Mouse (Mus musculus): ENCODE measurements around the gene Sec16a. TPM values are rescaled to one million over a fixed set of nuclear protein-coding genes. Genes with fewer than 3 reads are reported as not detected.
A peak's percentile ranks its signal among the peaks of the same experiment; 100 is the strongest.

Sec16a gene
- polyA plus RNA-seq, 1 experiment from 2014 or later, result 37.7 TPM

DNA sequence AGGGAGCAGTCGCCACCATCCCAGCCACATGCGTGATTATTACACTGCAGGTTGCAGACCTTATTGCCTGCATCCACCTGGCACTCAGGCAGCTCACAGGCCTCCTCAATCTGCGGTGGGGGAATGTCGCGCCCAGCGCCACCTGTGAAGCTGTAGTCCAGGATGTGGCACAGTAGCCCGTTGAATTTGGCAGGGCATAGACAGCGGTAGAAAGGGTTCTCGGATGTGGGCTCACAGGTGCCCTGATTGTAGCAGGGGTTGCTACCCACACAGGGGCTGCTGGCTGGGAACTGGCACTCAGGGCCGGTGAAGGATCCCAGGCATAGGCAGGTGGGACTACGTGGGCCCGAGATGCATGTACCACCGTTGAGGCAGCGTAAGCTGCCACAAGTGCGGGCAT is 23.4 kb upstream of the Sec16a start:
- 94% methylated on average over 15 of the region's 15 CpGs for WGBS

DNA sequence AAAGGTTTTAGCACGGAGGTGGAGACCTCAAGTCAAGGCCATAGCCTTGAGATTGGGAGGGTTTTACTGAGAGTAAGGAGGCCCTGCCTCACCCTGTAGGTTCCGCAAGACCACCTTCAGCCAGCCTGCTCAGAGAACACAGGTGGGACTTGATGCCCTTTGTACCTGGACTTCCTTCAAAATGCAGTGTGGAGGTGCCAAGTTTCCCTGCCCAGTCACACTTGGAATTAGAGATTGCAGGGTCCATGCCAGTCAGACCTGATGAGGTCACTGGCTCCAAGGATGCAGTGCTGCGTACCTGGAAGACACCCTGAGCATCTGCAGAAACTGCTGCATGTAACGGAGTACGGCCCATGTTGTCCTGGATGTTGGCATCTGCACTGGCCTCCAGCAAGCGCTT is 18.4 kb upstream of the Sec16a start:
- 94% methylated on average over 6 of the region's 6 CpGs for WGBS
- no peak overlapping the region for H3K4me3 ChIP-seq (ENCODE audit: low read depth, low read length)
- peaks cover 90% of the 10 kb centered on the region for H3K36me3 ChIP-seq (ENCODE audit: control insufficient read depth, insufficient read depth, low read length)
- H3K9ac ChIP-seq (replicated peaks; ENCODE audit: low read depth, low read length), result no peak overlapping the region
- H3K27me3 ChIP-seq (ENCODE audit: control insufficient read depth, insufficient read depth, low read length), result no peaks in the 10 kb centered on the region
- H3K4me2 ChIP-seq (replicated peaks; ENCODE audit: low read depth, low read length), result no peak overlapping the region
- H3K27ac ChIP-seq (ENCODE audit: low read length), result no peak overlapping the region
- H3K4me1 ChIP-seq (ENCODE audit: control insufficient read depth, insufficient read depth, low read length), result peaks cover 15% of the 10 kb centered on the region
- H3K9me3 ChIP-seq (ENCODE audit: control insufficient read depth, low read depth, low read length), result no peaks in the 10 kb centered on the region
- ATAC-seq (ENCODE audit: insufficient number of reproducible peaks, insufficient read depth, low FRiP score, low read depth), result no peak

More for the DNA sequence above, 23.4 kb upstream of the Sec16a start:
- no peak overlapping the region for H3K9ac ChIP-seq (replicated peaks; ENCODE audit: low read depth, low read length)
- H3K27ac ChIP-seq (ENCODE audit: low read length), result no peak overlapping the region
- peaks cover 94% of the 10 kb centered on the region for H3K36me3 ChIP-seq (ENCODE audit: control insufficient read depth, insufficient read depth, low read length)
- H3K4me2 ChIP-seq (replicated peaks; ENCODE audit: low read depth, low read length), result no peak overlapping the region
- ATAC-seq (ENCODE audit: insufficient number of reproducible peaks, insufficient read depth, low FRiP score, low read depth), result no peak
- H3K4me3 ChIP-seq (ENCODE audit: low read depth, low read length), result no peak overlapping the region
- H3K27me3 ChIP-seq (ENCODE audit: control insufficient read depth, insufficient read depth, low read length), result no peaks in the 10 kb centered on the region
- H3K4me1 ChIP-seq (ENCODE audit: control insufficient read depth, insufficient read depth, low read length), result no peaks in the 10 kb centered on the region
- H3K9me3 ChIP-seq (ENCODE audit: control insufficient read depth, low read depth, low read length), result no peaks in the 10 kb centered on the region

DNA sequence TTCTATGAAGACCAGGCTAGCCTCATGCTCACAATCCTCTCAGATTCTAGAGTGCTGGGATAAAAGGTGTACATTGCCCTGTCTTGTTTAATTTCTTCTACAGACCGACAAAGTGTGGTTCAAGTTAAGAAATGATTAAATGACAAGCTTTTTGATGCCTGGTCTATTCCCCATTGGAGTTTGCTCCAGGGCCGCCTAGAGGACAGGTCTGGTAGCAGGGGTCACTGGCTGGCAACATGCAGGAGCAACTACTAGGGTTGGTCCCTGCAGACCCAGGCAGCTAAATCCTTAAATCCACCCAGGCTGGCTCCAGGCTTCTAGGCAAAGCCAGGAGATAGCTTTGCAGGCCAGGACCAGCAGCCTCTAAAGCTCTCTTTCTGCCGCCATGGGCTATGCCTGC is 18.0 kb upstream of the Sec16a start:
- no peaks in the 10 kb centered on the region for H3K9me3 ChIP-seq (ENCODE audit: control insufficient read depth, low read depth, low read length)
- H3K4me1 ChIP-seq (ENCODE audit: control insufficient read depth, insufficient read depth, low read length), result peaks cover 20% of the 10 kb centered on the region
- H3K9ac ChIP-seq (replicated peaks; ENCODE audit: low read depth, low read length), result no peak overlapping the region
- H3K4me2 ChIP-seq (replicated peaks; ENCODE audit: low read depth, low read length), result no peak overlapping the region
- ATAC-seq (ENCODE audit: insufficient number of reproducible peaks, insufficient read depth, low FRiP score, low read depth), result no peak
- 83% methylated on average over 3 of the region's 3 CpGs for WGBS
- H3K27me3 ChIP-seq (ENCODE audit: control insufficient read depth, insufficient read depth, low read length), result no peaks in the 10 kb centered on the region
- no peak overlapping the region for H3K27ac ChIP-seq (ENCODE audit: low read length)
- no peak overlapping the region for H3K4me3 ChIP-seq (ENCODE audit: low read depth, low read length)
- peaks cover 86% of the 10 kb centered on the region for H3K36me3 ChIP-seq (ENCODE audit: control insufficient read depth, insufficient read depth, low read length)

DNA sequence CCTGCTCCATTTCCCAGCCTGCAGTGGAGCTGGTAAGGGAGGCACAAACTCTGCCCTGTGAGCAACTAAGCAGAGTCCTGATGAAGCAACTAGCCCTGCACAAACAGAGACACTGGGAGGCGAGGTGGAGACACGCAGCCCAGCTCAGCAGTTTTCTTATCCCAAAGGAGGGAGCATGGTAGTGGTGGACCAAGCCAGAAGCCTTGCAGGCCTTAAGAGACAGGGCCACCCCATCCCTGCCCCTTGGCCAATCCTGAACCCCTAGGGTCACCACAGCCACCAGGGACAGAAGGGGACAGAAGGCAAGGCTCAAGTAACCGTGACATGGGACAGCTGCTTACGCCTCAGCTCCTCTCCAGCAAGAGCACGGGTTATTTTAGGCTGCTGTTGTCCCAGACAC is 16.7 kb upstream of the Sec16a start:
- Histone ChIP-seq H3K27me3 (ENCODE audit: control insufficient read depth, insufficient read depth, low read length) (no peaks in the 10 kb centered on the region), H3K4me1 (ENCODE audit: control insufficient read depth, insufficient read depth, low read length) (peaks cover 20% of the 10 kb centered on the region), H3K36me3 (ENCODE audit: control insufficient read depth, insufficient read depth, low read length) (peaks cover 73% of the 10 kb centered on the region), H3K4me3 (ENCODE audit: low read depth, low read length) (no peak overlapping the region), H3K9me3 (ENCODE audit: control insufficient read depth, low read depth, low read length) (no peaks in the 10 kb centered on the region), H3K4me2 (replicated peaks; ENCODE audit: low read depth, low read length) (no peak overlapping the region), H3K27ac (ENCODE audit: low read length) (no peak overlapping the region), H3K9ac (replicated peaks; ENCODE audit: low read depth, low read length) (no peak overlapping the region)
- 80% methylated on average over 5 of the region's 5 CpGs for WGBS
- no peak for ATAC-seq (ENCODE audit: insufficient number of reproducible peaks, insufficient read depth, low FRiP score, low read depth)

GRCm38 (mm10) chr2:26460837-26461236 is 15.8 kb upstream of the Sec16a start:
- Histone ChIP-seq H3K9ac (replicated peaks; ENCODE audit: low read depth, low read length) (no peak overlapping the region), H3K27ac (ENCODE audit: low read length) (no peak overlapping the region), H3K4me2 (replicated peaks; ENCODE audit: low read depth, low read length) (no peak overlapping the region), H3K27me3 (ENCODE audit: control insufficient read depth, insufficient read depth, low read length) (no peaks in the 10 kb centered on the region), H3K4me1 (ENCODE audit: control insufficient read depth, insufficient read depth, low read length) (peaks cover 20% of the 10 kb centered on the region), H3K9me3 (ENCODE audit: control insufficient read depth, low read depth, low read length) (no peaks in the 10 kb centered on the region), H3K36me3 (ENCODE audit: control insufficient read depth, insufficient read depth, low read length) (peaks cover 65% of the 10 kb centered on the region), H3K4me3 (ENCODE audit: low read depth, low read length) (no peak overlapping the region)
- WGBS, result 83% methylated on average over 13 of the region's 13 CpGs
- no peak for ATAC-seq (ENCODE audit: insufficient number of reproducible peaks, insufficient read depth, low FRiP score, low read depth)

DNA sequence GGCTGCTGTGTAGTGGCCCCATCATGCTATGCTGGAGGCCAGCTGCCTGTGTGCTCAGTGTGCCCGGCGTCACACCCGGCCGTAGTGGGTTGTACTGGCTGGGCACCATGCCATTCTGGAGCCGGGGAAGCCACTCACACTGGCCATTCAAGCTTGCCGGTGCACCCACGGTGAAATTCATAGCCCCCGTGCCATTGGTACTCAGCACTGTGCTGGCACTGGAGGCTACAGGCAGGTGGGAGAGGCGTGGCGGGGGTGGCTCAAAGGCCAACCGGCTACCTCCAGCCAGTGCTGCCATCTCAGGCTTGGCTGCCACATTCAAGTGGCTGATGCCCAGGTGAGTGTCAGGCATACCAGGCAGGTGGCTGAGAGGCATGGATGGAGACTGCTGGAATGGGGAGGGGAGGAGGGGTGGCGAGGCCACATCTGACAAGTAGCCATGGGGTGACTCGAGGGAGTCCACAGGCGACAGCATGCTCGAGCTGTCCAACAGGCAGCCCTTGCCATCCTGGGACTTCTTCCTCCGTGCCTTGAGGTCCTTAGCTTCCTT is 15.2 kb upstream of the Sec16a start:
- H3K9me3 ChIP-seq (ENCODE audit: control insufficient read depth, low read depth, low read length), result no peaks in the 10 kb centered on the region
- H3K36me3 ChIP-seq (ENCODE audit: control insufficient read depth, insufficient read depth, low read length), result peaks cover 60% of the 10 kb centered on the region
- H3K27me3 ChIP-seq (ENCODE audit: control insufficient read depth, insufficient read depth, low read length), result no peaks in the 10 kb centered on the region
- 83% methylated on average over 15 of the region's 16 CpGs for WGBS
- H3K9ac ChIP-seq (replicated peaks; ENCODE audit: low read depth, low read length), result no peak overlapping the region
- no peak overlapping the region for H3K4me2 ChIP-seq (replicated peaks; ENCODE audit: low read depth, low read length)
- ATAC-seq (ENCODE audit: insufficient number of reproducible peaks, insufficient read depth, low FRiP score, low read depth), result no peak
- no peak overlapping the region for H3K27ac ChIP-seq (ENCODE audit: low read length)
- H3K4me3 ChIP-seq (ENCODE audit: low read depth, low read length), result no peak overlapping the region
- H3K4me1 ChIP-seq (ENCODE audit: control insufficient read depth, insufficient read depth, low read length), result peaks cover 20% of the 10 kb centered on the region

DNA sequence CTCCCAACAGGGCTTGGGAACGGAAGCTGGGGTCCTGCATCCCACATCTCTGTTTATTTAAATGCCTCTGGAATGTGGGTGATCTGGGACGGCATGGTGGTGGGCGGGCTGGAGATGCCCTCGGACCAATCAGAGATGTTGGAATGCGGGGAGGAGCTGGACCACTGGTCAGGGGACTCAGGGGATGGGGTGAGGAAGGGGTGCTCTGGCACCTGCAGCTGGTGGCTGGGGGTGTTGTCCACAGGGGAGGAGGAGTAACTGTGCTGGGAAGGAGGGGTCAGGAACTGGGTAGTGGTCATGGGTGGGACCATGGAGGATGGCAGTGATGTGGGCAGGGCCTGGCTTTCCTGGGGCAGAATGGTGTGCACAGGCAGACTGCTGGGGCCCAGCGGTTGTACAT is 14.5 kb upstream of the Sec16a start:
- H3K4me1 ChIP-seq (ENCODE audit: control insufficient read depth, insufficient read depth, low read length), result peaks cover 20% of the 10 kb centered on the region
- no peaks in the 10 kb centered on the region for H3K9me3 ChIP-seq (ENCODE audit: control insufficient read depth, low read depth, low read length)
- no peak overlapping the region for H3K4me2 ChIP-seq (replicated peaks; ENCODE audit: low read depth, low read length)
- peaks cover 53% of the 10 kb centered on the region for H3K36me3 ChIP-seq (ENCODE audit: control insufficient read depth, insufficient read depth, low read length)
- peak; percentile 44; the same call in 1 of the 2 replicates for ATAC-seq (ENCODE audit: insufficient number of reproducible peaks, insufficient read depth, low FRiP score, low read depth)
- H3K4me3 ChIP-seq (ENCODE audit: low read depth, low read length), result no peak overlapping the region
- H3K27ac ChIP-seq (ENCODE audit: low read length), result no peak overlapping the region
- 18% methylated on average over 6 of the region's 6 CpGs for WGBS
- H3K27me3 ChIP-seq (ENCODE audit: control insufficient read depth, insufficient read depth, low read length), result no peaks in the 10 kb centered on the region
- H3K9ac ChIP-seq (replicated peaks; ENCODE audit: low read depth, low read length), result no peak overlapping the region

- H3K27me3 ChIP-seq (ENCODE audit: control insufficient read depth, insufficient read depth, low read length), result no peaks in the 10 kb centered on the region
- peak; percentile 54; the same call in 1 of the 2 replicates for ATAC-seq (ENCODE audit: insufficient number of reproducible peaks, insufficient read depth, low FRiP score, low read depth)
- H3K27ac ChIP-seq (ENCODE audit: low read length), result no peak overlapping the region
- H3K4me3 ChIP-seq (ENCODE audit: low read depth, low read length), result no peak overlapping the region
- H3K4me2 ChIP-seq (replicated peaks; ENCODE audit: low read depth, low read length), result no peak overlapping the region
- peaks cover 20% of the 10 kb centered on the region for H3K4me1 ChIP-seq (ENCODE audit: control insufficient read depth, insufficient read depth, low read length)
- 23% methylated on average over 7 of the region's 7 CpGs for WGBS
- no peaks in the 10 kb centered on the region for H3K9me3 ChIP-seq (ENCODE audit: control insufficient read depth, low read depth, low read length)
- H3K9ac ChIP-seq (replicated peaks; ENCODE audit: low read depth, low read length), result no peak overlapping the region
- H3K36me3 ChIP-seq (ENCODE audit: control insufficient read depth, insufficient read depth, low read length), result peaks cover 45% of the 10 kb centered on the region
These were observed 13.5 kb upstream of the Sec16a start for GRCm38 (mm10) chr2:26458402-26459124.

Measured in stomach, embryonic 14.5 days (tissue).